Mouse (Mus musculus): ENCODE results near the gene Asic2. TPM values are rescaled to one million over a fixed set of nuclear protein-coding genes. Genes with fewer than 3 reads are reported as not detected.
"Not testable (repeated sequence)": the region's sequence is repeated elsewhere in the genome, so short reads cannot be mapped to it uniquely, and the experiment has no call there.

Asic2 gene
- polyA plus RNA-seq, 1 experiment: not detected

DNA sequence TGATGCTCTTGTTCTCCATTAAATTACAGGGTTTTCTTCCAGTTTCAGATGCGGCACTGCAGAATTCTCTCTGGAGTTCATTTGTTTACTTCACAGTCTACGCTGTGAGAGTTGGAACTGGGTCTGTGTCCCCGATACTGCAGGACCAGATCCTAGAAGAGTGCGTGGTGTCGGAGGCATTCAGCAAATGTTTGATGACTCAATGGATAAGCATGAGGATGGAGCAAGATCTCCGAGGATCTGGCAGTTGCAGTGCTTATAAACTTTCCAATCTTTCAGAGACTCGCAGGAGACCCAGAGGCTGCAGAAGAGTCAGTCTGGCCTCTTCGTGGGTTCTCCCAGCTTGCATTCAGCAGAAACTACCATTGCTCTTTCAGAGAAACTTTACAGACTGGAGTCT, 566.0 kb downstream of the Asic2 start:
- H3K27ac ChIP-seq (replicated peaks; ENCODE audit: low read depth, low read length): no peak overlapping the region
- H3K4me1 ChIP-seq (ENCODE audit: control insufficient read depth, insufficient read depth, insufficient read length, low read length): no peaks in the 10 kb centered on the region
- H3K4me3 ChIP-seq (ENCODE audit: insufficient read depth, low read depth, low read length): no peak overlapping the region

DNA sequence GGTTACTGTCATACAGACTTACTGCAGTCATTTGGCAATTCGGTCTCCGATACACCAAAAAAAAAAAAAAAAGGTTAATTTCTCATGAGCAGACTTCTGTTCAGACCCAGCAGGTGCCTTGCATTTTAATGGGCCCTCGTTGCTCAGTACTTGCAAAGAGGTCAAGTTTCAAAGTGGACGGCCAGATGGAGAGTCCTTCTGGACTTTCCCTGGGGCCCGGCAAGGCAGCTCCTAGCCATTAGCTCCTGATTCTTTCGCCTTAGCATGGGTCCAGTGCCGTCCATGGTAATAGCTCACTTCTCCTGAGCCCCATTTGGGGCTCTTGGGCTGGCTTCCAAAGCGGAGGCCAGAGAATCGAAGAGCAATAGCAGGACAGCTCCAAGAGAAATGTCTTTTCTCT, 575.4 kb downstream of the Asic2 start:
- H3K27ac ChIP-seq (replicated peaks; ENCODE audit: low read depth, low read length): no peak overlapping the region
- no peaks in the 10 kb centered on the region for H3K4me1 ChIP-seq (ENCODE audit: control insufficient read depth, insufficient read depth, insufficient read length, low read length)
- no peak overlapping the region for H3K4me3 ChIP-seq (ENCODE audit: insufficient read depth, low read depth, low read length)

DNA sequence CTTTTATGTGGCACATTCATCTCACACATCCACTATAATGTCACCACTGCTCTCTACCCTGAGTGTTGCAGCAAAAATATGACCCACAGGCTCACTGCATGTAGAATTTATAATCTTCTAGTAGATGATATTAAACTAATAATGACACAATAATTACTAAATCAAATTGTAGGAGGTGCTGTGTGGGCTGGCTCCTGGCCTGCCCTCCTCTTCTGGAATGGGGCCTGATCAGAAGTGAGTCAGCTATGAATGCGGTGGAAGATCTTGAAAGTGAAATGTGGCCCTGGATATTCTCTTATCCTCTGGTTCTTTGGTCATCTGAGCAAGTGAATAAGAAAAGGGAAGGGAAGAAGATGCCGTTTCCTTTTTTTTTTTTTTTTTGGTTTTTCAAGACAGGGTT, 582.1 kb downstream of the Asic2 start:
- no peak overlapping the region for H3K27ac ChIP-seq (replicated peaks; ENCODE audit: low read depth, low read length)
- H3K4me3 ChIP-seq (ENCODE audit: insufficient read depth, low read depth, low read length): no peak overlapping the region
- H3K4me1 ChIP-seq (ENCODE audit: control insufficient read depth, insufficient read depth, insufficient read length, low read length): no peaks in the 10 kb centered on the region

DNA sequence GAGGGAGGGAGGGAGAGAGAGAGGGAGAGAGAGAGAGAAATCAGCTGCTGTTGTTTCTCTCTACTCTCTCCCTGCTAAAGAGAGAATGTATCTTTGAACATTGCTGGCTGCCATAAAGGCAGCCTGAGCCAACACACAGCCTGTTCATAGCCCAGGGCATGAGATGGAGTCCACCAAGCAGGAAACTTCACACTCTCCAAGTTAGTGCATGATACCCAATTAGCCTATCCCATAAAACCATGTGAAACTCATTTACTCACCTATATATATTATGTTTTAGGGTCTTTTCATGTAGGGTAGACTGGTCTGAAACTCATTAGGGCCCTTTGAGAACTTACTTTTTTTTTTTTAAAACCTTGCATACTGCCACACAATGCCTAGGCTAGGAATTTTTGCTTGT, 582.7 kb downstream of the Asic2 start:
- no peak overlapping the region for H3K27ac ChIP-seq (replicated peaks; ENCODE audit: low read depth, low read length)
- no peak overlapping the region for H3K4me3 ChIP-seq (ENCODE audit: insufficient read depth, low read depth, low read length)
- no peaks in the 10 kb centered on the region for H3K4me1 ChIP-seq (ENCODE audit: control insufficient read depth, insufficient read depth, insufficient read length, low read length)

DNA sequence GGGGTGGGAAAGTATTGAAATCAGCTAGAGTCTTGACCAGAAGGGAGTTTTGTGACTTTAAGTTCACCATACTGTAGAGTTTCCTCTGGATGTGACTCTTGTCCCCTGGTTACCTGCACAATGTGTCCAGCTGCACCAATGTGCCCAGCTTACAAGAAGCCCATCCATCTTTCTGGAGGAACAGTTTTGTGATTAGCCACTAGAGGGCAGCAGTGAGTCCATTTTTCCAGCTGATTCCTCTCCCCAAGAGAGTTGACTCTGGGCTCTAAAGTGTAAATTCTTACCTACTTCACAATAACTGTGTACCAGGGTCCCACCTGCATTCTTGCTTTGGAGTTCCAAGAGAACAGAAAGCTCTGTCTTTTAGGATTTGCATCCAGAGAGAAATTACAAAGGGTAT, 593.4 kb downstream of the Asic2 start:
- no peaks in the 10 kb centered on the region for H3K4me1 ChIP-seq (ENCODE audit: control insufficient read depth, insufficient read depth, insufficient read length, low read length)
- H3K4me3 ChIP-seq (ENCODE audit: insufficient read depth, low read depth, low read length): no peak overlapping the region
- no peak overlapping the region for H3K27ac ChIP-seq (replicated peaks; ENCODE audit: low read depth, low read length)

DNA sequence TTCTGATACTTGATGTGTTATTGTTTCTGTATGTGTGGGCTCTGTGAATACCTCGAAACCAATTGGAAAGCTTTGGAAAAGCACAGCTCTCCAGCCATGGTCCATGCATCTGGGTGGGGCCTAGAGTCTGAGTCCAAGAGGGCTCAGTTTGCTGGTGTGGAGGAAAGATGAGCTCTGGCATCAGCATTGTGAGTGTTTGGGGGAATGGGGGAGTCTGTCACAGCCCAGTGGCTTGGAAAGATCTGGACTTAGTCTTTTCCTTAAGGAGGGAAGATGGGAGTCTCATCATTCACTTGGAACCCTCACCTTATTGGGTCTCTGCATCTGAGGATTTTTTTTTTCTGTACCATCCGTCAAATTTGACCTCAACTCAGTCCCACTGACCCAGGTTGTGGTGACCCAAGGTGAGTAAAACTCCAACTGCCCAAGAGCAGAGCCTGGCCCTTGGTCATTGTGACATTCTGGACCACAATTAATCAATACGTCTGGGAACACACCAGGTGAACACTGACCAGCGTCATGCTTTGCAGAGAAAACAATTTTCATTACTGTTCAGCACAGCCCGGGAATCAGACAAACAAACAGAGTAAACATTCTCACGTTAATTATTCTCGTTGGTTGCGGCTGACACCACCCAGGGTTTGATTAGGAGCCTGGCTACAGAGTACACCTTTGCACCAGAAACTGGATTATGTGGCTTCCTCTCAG, 594.1 kb downstream of the Asic2 start:
- Histone ChIP-seq H3K4me1 (ENCODE audit: control insufficient read depth, insufficient read depth, insufficient read length, low read length) (no peaks in the 10 kb centered on the region), H3K27ac (replicated peaks; ENCODE audit: low read depth, low read length) (no peak overlapping the region), H3K4me3 (ENCODE audit: insufficient read depth, low read depth, low read length) (no peak overlapping the region)

DNA sequence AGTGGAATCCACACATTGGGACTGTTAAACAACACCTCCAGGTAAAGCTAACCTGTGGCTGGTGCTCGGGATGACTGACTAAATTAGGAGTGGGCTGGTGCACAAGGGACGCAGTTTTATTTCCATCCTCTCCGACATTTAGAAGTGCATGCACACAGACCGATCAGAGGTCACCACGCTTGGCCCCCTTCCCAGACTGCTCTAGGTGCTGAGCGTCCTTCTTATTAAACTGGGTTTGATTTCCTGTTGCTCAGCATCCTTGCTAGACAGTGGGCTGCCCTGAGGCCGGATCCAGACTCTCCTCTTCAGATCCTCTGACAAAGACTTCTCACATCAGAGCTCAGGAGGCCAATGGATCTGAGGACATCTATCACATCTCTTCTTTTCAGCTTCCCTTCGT, 596.7 kb downstream of the Asic2 start:
- H3K4me3 ChIP-seq (ENCODE audit: insufficient read depth, low read depth, low read length): no peak overlapping the region
- H3K4me1 ChIP-seq (ENCODE audit: control insufficient read depth, insufficient read depth, insufficient read length, low read length): no peaks in the 10 kb centered on the region
- no peak overlapping the region for H3K27ac ChIP-seq (replicated peaks; ENCODE audit: low read depth, low read length)

DNA sequence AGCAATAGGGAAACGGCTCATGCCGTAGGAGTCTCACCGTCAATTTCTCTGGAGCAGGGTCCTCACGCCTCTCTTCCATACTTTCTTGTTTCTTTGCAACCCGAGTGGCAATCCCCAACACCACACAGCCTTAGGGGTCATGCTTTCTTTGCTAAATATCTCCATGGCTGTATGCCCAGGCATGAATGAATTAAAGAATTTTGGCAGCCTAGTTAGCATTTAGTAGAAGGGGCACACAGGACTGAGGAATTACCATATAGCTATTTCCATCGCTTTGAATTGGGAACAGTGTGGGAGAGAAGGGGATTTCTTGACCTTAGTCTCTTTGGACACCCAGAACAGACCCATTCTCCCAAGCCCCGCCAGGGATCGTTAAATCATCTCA, 597.8 kb downstream of the Asic2 start:
- H3K27ac ChIP-seq (replicated peaks; ENCODE audit: low read depth, low read length): no peak overlapping the region
- no peaks in the 10 kb centered on the region for H3K4me1 ChIP-seq (ENCODE audit: control insufficient read depth, insufficient read depth, insufficient read length, low read length)
- H3K4me3 ChIP-seq (ENCODE audit: insufficient read depth, low read depth, low read length): no peak overlapping the region

GRCm38 (mm10) chr11:81369497-81370425, 598.5 kb downstream of the Asic2 start:
- no peaks in the 10 kb centered on the region for H3K4me1 ChIP-seq (ENCODE audit: control insufficient read depth, insufficient read depth, insufficient read length, low read length)
- no peak overlapping the region for H3K4me3 ChIP-seq (ENCODE audit: insufficient read depth, low read depth, low read length)
- no peak overlapping the region for H3K27ac ChIP-seq (replicated peaks; ENCODE audit: low read depth, low read length)

DNA sequence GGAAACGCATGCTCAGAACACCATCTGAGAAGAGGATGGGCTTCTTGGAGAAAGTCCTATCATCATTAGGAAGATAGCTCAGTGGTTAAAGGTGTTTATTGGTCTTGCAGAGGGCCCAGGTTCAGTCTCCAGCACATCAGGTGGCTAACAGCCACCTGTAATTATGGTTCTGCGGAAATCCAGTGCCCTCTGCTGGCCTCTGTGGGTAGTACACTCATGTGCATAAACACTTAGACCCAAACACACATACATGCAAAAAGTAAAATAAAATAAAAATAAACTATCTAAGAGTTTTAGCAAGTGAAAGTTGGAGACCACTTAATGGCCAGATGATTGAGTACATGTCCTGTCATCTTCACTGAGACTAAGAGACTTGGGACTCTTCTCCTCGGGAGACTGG, 603.8 kb downstream of the Asic2 start:
- no peak overlapping the region for H3K27ac ChIP-seq (replicated peaks; ENCODE audit: low read depth, low read length)
- H3K4me1 ChIP-seq (ENCODE audit: control insufficient read depth, insufficient read depth, insufficient read length, low read length): no peaks in the 10 kb centered on the region; the same call in 1 of the 2 replicates
- H3K4me3 ChIP-seq (ENCODE audit: insufficient read depth, low read depth, low read length): no peak overlapping the region

- Histone ChIP-seq H3K4me1 (ENCODE audit: control insufficient read depth, insufficient read depth, insufficient read length, low read length) (no peaks in the 10 kb centered on the region; the same call in 1 of the 2 replicates), H3K4me3 (ENCODE audit: insufficient read depth, low read depth, low read length) (no peak overlapping the region), H3K27ac (replicated peaks; ENCODE audit: low read depth, low read length) (no peak overlapping the region)
Measured at GRCm38 (mm10) chr11:81362461-81362860, 605.8 kb downstream of the Asic2 start.

DNA sequence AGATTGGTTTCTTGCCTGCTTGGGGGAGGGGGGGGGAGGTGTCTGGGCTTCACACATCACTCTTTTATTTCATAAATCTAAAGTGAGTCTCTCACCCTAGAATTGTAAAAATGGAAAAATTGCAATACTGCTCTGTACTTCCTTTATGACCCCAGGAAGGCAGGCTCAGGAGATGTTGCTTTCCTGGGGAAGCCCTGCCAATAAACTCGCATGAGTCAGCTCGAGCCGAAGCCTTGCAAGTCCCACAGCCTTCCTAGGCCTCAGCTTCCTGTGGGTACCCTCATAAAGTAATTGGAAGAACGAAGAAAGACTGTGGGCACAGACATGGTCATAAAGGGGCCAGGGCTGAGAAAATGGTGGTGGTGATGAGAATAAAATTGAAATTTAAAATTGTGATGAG, 607.2 kb downstream of the Asic2 start:
- Histone ChIP-seq H3K4me3 (ENCODE audit: insufficient read depth, low read depth, low read length) (no peak overlapping the region), H3K4me1 (ENCODE audit: control insufficient read depth, insufficient read depth, insufficient read length, low read length) (no peaks in the 10 kb centered on the region; the same call in 1 of the 2 replicates), H3K27ac (replicated peaks; ENCODE audit: low read depth, low read length) (no peak overlapping the region)

- H3K27ac ChIP-seq (replicated peaks; ENCODE audit: low read depth, low read length); H3K4me1 ChIP-seq (ENCODE audit: control insufficient read depth, insufficient read depth, insufficient read length, low read length); H3K4me3 ChIP-seq (ENCODE audit: insufficient read depth, low read depth, low read length): not testable (repeated sequence)
Measured at GRCm38 (mm10) chr11:81350498-81350897, 617.8 kb downstream of the Asic2 start.

- Histone ChIP-seq H3K4me3 (ENCODE audit: insufficient read depth, low read depth, low read length) (no peak overlapping the region), H3K4me1 (ENCODE audit: control insufficient read depth, insufficient read depth, insufficient read length, low read length) (no peaks in the 10 kb centered on the region), H3K27ac (replicated peaks; ENCODE audit: low read depth, low read length) (no peak overlapping the region)
Measured at GRCm38 (mm10) chr11:81331977-81332376, 636.3 kb downstream of the Asic2 start.

DNA sequence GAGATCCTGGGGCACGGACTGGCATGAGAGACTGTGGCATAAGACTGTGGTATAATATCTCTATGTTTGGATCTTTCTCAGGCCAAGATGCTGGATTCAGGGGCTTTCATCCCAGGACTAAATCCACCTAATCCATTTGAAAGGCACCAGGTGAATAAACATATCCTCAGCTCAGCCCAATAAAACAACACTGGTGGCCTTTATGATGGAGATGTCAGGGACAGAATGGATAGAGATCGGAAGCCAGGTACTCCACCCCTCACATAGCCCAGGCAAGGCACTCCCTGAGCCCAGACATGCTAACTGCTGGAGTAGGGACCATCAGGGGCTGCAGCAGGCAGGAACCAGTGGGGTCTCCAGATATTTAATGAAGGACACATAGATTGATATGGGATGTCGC, 637.3 kb downstream of the Asic2 start:
- H3K4me3 ChIP-seq (ENCODE audit: insufficient read depth, low read depth, low read length): no peak overlapping the region
- no peaks in the 10 kb centered on the region for H3K4me1 ChIP-seq (ENCODE audit: control insufficient read depth, insufficient read depth, insufficient read length, low read length)
- no peak overlapping the region for H3K27ac ChIP-seq (replicated peaks; ENCODE audit: low read depth, low read length)

- H3K4me1 ChIP-seq (ENCODE audit: control insufficient read depth, insufficient read depth, insufficient read length, low read length): no peaks in the 10 kb centered on the region
- no peak overlapping the region for H3K4me3 ChIP-seq (ENCODE audit: insufficient read depth, low read depth, low read length)
- no peak overlapping the region for H3K27ac ChIP-seq (replicated peaks; ENCODE audit: low read depth, low read length)
Measured at GRCm38 (mm10) chr11:81328088-81328487, 640.2 kb downstream of the Asic2 start.

Data from brown adipose tissue, adult 24 weeks (tissue).